Mouse (Mus musculus): Measurements from ENCODE around the gene Ice2.

The Ice2 gene

GRCm38 (mm10) chr9:69404671-69405070 is 7.0 kb downstream of the Ice2 start:
- DNase-seq (ENCODE audit: low spot score in 2 of 2), result no peak

DNA sequence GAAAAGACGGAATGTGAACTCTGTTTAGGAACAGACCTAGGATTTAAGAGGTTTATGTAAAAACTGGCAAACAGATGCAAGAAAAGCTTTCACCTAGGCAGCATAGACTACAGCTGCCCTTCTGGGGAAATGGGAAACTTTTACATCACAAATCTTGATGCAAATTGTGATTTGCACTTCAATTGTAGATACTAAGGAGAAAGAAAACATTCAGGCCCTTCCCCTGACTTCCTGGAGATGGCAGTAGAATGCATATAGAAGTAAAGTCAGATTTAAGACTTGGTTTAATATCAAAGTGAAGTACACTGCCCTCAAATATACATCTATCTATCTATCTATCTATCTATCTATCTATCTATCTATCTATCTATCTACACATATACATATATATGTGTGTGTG is 21.8 kb downstream of the Ice2 start:
- no peak for DNase-seq (ENCODE audit: low spot score in 2 of 2)

- no peak for DNase-seq (ENCODE audit: low spot score in 2 of 2)
These were observed 32.8 kb downstream of the Ice2 start for GRCm38 (mm10) chr9:69430531-69430930.

DNA sequence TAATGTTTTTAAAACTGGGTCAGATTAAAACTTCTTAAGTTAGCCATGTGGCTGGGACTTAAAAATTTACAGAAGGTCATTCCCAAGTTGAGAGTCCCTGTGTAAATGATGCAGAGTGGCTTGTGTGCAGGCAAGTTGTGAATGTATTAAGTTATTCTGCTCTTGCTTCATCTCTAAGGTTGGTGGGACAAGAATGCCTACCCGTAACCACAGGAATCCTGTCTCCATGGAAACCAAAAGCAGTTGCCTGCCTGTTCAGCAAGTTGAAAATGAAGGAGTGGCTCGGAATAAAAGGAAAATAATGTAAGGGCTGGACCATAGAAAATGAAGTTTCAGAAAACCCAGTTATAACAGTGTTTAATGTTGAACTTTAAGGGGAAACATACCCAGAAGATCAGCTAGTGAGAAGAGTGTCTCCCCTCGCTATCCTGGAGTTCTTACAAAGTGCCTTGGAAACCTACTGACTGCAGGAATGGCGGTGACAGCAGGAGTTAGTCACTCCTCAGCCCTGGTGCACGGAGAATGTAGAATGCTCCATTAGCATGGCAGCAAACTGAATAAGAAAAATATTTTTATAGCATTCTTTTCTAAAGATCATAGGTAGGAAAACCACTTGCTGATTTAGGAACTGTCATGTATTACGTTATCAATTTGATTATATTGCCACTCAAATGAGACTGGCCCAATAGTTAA is 34.3 kb downstream of the Ice2 start:
- no peak for DNase-seq (ENCODE audit: low spot score in 2 of 2)

DNA sequence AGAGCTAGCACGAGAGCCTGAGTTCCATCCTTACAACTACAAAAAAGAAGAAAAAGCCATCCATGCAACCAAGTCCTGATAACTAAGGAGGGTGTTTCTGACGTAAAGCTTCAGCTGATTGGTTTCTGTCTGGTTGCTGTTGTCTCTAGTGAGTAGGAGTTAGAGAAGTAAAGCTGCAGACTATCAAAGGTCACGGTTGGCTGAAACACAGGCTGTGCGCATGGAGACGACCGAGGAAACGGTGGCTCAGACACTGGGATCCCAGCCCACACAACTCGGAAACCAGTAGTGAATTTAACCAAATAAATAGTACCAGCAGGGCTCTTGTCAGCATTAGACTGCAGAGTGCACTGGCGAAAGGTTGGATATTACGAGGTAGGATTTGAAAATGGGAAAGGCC is 37.5 kb downstream of the Ice2 start:
- DNase-seq (ENCODE audit: low spot score in 2 of 2), result no peak

DNA sequence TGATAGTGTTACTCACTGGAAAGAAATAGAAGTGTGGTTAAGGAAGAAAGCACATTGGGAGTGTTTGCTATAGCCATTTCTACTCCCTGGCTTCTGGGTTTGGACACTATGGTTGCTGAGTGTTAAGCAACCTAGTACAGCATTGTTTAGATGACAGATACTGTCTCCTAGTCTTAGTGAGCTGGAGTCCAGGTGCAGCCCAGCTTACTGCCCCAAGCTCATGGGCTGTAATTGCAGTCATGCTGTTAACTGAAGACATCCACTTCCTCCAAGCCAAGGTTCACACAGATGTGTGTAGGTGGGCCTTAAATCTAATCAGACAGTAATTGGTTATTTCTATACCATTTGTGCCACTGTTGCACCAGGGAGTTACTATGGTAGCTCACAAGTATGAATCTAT is 38.0 kb downstream of the Ice2 start:
- no peak for DNase-seq (ENCODE audit: low spot score in 2 of 2)

DNA sequence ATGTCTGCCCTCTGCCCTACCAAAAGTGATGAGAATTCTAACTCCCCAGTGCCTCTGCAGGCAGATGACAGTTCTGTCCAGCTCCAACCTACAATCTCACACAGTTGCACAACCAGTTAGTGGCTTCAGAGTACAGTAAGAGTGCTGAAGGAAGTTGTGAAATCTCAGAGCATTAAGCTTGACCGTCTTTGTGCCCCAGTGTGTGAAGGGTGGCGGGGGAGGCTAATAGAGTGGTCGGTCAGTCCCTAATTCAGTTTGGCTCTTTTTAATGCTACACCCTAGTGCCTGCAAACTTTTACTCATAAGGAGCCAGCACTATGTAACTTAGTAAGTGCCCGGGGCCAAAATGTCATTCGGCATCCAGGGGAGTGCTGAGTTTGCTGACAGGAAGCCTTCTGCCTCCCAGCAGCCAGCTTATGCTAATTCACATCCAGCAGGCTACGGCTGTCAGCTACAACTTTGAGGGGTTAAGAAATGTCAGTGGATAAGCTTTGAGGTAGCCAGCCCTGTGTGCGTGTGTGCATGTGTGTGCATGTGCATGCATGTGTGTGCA is 42.2 kb downstream of the Ice2 start:
- DNase-seq (ENCODE audit: low spot score in 2 of 2), result peak in 1 of 2 experiments; percentile 30

GRCm38 (mm10) chr9:69442471-69443038 is 44.8 kb downstream of the Ice2 start:
- DNase-seq (ENCODE audit: low spot score in 2 of 2), result no peak

DNA sequence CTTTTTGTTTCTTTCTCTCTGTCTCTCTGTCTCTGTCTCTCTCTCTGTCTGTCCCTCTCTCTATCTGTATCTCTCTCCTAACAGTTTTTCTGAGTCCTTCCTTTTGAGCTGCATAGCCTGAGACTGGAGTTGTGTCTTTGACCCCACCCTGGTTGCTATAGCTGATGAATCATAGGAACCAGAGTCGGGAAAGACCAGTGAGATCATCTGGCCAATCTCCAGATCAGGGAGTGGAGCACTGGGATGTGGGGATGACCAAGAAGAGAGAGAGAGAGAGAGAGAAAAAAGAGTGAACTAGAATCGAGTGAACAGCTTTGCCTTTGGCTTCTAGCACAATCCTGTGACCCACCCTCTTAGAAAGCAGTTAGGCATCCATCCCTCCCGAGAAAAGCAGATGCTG is 45.5 kb downstream of the Ice2 start:
- DNase-seq (ENCODE audit: low spot score in 2 of 2), result no peak

GRCm38 (mm10) chr9:69448801-69449200 is 51.1 kb downstream of the Ice2 start:
- DNase-seq (ENCODE audit: low spot score in 2 of 2), result no peak

DNA sequence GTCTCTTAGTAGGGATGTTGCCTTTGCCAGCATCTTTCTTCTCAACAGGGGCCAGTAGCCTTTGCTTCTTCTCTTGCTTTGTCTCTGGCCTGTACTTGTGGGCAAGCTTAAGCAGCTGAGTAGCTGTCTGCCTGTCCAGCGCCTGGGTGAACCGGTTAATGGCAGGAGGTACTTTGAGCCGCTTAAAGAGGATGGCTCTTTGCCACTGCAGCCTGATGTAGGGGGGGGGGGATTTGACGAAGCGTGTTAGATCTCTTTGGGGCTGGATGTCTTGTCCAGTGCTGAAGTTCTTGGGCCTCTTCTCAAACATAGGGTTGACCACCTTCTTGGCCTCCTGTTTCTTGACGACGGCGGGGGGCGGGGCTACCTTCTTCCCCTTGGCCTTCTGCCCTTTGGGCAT is 52.9 kb downstream of the Ice2 start:
- DNase-seq (ENCODE audit: low spot score in 2 of 2), result no peak

GRCm38 (mm10) chr9:69451886-69452810 is 54.4 kb downstream of the Ice2 start:
- DNase-seq (ENCODE audit: low spot score in 2 of 2), result no peak

- DNase-seq (ENCODE audit: low spot score in 2 of 2), result peak; percentile 66 to 76
These were observed 55.6 kb downstream of the Ice2 start, which contains the start of gene Anxa2 for GRCm38 (mm10) chr9:69453066-69453900. TSS of gene Anxa2 (plus strand) at chr9:69453620.

- DNase-seq (ENCODE audit: low spot score in 2 of 2), result no peak
These were observed 56.4 kb downstream of the Ice2 start for GRCm38 (mm10) chr9:69453901-69454666.

GRCm38 (mm10) chr9:69454691-69455090 is 57.0 kb downstream of the Ice2 start:
- DNase-seq (ENCODE audit: low spot score in 2 of 2), result no peak

- no peak for DNase-seq (ENCODE audit: low spot score in 2 of 2)
These were observed 57.7 kb downstream of the Ice2 start for GRCm38 (mm10) chr9:69455391-69455790.

GRCm38 (mm10) chr9:69456406-69457075 is 58.8 kb downstream of the Ice2 start:
- no peak for DNase-seq (ENCODE audit: low spot score in 2 of 2)

DNA sequence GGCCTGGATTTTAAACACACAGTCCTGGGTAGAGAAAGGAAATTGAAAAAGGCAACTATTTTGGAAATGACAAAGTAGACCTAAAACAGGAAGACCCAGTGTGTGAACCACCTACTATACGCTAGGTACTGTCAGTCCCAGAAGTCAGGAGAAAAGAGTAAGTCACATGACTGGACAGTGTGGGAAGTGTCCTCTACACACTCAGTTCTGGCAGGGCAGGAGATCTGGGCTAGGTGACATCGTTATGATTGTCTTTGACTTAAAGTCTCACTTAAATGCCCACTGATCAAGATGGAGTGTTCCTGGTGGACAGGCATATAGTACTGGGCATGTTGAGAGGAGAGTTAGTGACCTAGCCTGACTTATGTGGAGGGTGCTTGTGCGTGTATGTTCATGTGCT is 59.4 kb downstream of the Ice2 start:
- no peak for DNase-seq (ENCODE audit: low spot score in 2 of 2)

DNA sequence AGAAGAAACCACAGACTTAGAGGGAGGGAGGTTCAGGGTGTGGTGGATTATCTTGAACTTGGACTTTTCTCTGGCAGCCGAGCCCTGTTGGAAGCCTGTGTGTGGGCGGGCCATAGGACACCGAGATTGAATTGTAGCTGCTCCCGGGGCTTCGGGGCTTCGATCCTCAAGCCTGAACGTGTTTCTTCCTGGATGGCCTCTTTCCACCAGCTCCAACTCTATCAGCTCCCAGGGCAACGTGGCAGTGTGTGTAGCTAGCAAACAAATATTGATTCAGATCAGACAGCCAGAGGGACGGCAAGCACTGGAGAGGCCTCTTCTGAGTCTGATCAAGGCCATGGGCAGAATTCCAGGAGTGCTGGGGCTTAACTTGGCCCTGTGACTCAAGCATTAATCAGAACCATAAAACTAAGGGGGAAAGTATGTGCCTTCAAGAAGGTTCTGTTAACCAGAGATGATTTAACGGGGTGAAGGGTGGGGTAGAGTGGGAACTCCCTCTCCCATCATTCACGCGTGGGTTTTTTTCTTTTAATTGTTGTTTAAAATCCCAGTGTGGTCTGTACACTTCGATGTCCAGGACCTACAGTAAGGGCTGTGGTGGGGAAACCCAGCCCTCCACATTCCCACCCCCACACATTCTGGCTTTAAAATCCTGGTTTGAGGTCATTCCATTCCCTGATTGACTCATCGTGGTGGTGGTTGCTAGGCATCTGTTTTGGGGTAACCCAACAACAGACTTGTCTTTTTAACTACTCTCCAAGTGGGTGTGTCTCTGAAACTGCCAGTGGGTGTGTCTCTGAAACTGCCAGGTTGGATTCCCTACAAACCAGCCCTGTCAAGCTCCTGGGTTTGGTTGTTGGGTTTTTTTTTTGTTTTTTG is 60.3 kb downstream of the Ice2 start:
- no peak for DNase-seq (ENCODE audit: low spot score in 2 of 2)
